Mouse (Mus musculus) retina, adult 2 months (tissue): ENCODE measurements around the gene Lzts3.
"Not testable (repeated sequence)": the region's sequence is repeated elsewhere in the genome, so short reads cannot be mapped to it uniquely, and the experiment has no call there.

ENCODE experiments used
- DNase-seq: peaks from one replicate; pipeline ENCODE4 v3.0.0-alpha.2; 2012; ENCODE audit warnings: low read depth, low spot score

Lzts3 gene

GRCm38 (mm10) chr2:130642684-130643369 lies at the start of gene Lzts3:
Gene Lzts3 (minus strand): TSS chr2:130642803.
- DNase-seq = no peak

GRCm38 (mm10) chr2:130689011-130689410 lies 46.4 kb upstream of the Lzts3 start:
- DNase-seq = no peak

- no peak for DNase-seq
Observed at GRCm38 (mm10) chr2:130685426-130685825, 42.8 kb upstream of the Lzts3 start.

- DNase-seq = no peak
Observed at GRCm38 (mm10) chr2:130681531-130681930, 38.9 kb upstream of the Lzts3 start.

GRCm38 (mm10) chr2:130679899-130680298 lies 37.3 kb upstream of the Lzts3 start:
- DNase-seq = no peak

GRCm38 (mm10) chr2:130679154-130679553 lies 36.6 kb upstream of the Lzts3 start:
- DNase-seq = no peak

GRCm38 (mm10) chr2:130677211-130677610 lies 34.6 kb upstream of the Lzts3 start:
- no peak for DNase-seq

- peak; percentile 75 for DNase-seq
Observed at GRCm38 (mm10) chr2:130667559-130667958, 25.0 kb upstream of the Lzts3 start, which contains the start of gene Itpa. Gene Itpa (plus strand): TSS chr2:130667610.

- peak; percentile 92 for DNase-seq
Observed at GRCm38 (mm10) chr2:130664102-130664701, 21.6 kb upstream of the Lzts3 start, which contains the start of gene Ddrgk1. Gene Ddrgk1 (minus strand): TSS chr2:130664659.

- DNase-seq = no peak
Observed at GRCm38 (mm10) chr2:130663342-130663741, 20.7 kb upstream of the Lzts3 start.

- no peak for DNase-seq
Observed at GRCm38 (mm10) chr2:130658530-130658929, 15.9 kb upstream of the Lzts3 start.

- no peak for DNase-seq
Observed at GRCm38 (mm10) chr2:130657541-130657940, 14.9 kb upstream of the Lzts3 start.

- no peak for DNase-seq
Observed at GRCm38 (mm10) chr2:130656536-130656935, 13.9 kb upstream of the Lzts3 start.

- no peak for DNase-seq
Observed at GRCm38 (mm10) chr2:130655660-130656339, 13.2 kb upstream of the Lzts3 start.

- no peak for DNase-seq
Observed at GRCm38 (mm10) chr2:130653760-130654159, 11.2 kb upstream of the Lzts3 start.

GRCm38 (mm10) chr2:130653303-130653702 lies 10.7 kb upstream of the Lzts3 start:
- no peak for DNase-seq

GRCm38 (mm10) chr2:130649028-130649427 lies 6.4 kb upstream of the Lzts3 start:
- DNase-seq = not testable (repeated sequence)

GRCm38 (mm10) chr2:130645198-130645597 lies 2.6 kb upstream of the Lzts3 start:
- DNase-seq = no peak

- no peak for DNase-seq
Observed at GRCm38 (mm10) chr2:130642197-130642660, 374 bp downstream of the Lzts3 start.

- no peak for DNase-seq
Observed at GRCm38 (mm10) chr2:130641351-130642025, 1.1 kb downstream of the Lzts3 start.

- DNase-seq = no peak
Observed at GRCm38 (mm10) chr2:130639276-130639675, 3.3 kb downstream of the Lzts3 start.

- DNase-seq = no peak
Observed at GRCm38 (mm10) chr2:130638101-130638611, 4.4 kb downstream of the Lzts3 start.
